Mouse (Mus musculus) liver, embryonic 15.5 days (tissue): Measurements from ENCODE around the gene Bsn. TPM values are rescaled to one million over a fixed set of nuclear protein-coding genes. Genes with fewer than 3 reads are reported as not detected.

Source experiments
- ATAC-seq: fragments of 200-750 bp; cut with Nextera tagmentation; 2 replicates; pipeline ENCODE4 v1.8.0; 2017; ENCODE audit warnings: moderate number of reproducible peaks, mild to moderate bottlenecking, moderate library complexity; ENCODE audit not compliant: insufficient read depth
- H3K27ac ChIP-seq: fragments of 300-500 bp; sonication (generic); replicated peaks from 2 replicates; pipeline ENCODE4 v1.5.1; 2015; ENCODE audit warnings: mild to moderate bottlenecking, inconsistent platforms
- H3K27me3 ChIP-seq: fragments of 300-500 bp; sonication (generic); 2 replicates; pipeline ENCODE4 v1.6.1; 2015; ENCODE audit warnings: mild to moderate bottlenecking, inconsistent platforms
- H3K36me3 ChIP-seq: fragments of 300-500 bp; sonication (generic); replicated peaks from 2 replicates; pipeline ENCODE4 v1.6.1; 2015; ENCODE audit warnings: moderate library complexity, mild to moderate bottlenecking, inconsistent platforms
- H3K4me1 ChIP-seq: fragments of 300-500 bp; sonication (generic); replicated peaks from 2 replicates; pipeline ENCODE4 v1.6.1; 2015; ENCODE audit warnings: inconsistent platforms
- H3K4me2 ChIP-seq: fragments of 300-500 bp; sonication (generic); 2 replicates; pipeline ENCODE4 v1.6.1; 2015; ENCODE audit warnings: moderate library complexity, mild to moderate bottlenecking, inconsistent platforms
- H3K4me3 ChIP-seq: fragments of 300-500 bp; sonication (generic); replicated peaks from 2 replicates; pipeline ENCODE4 v1.5.1; 2015; ENCODE audit warnings: mild to moderate bottlenecking, inconsistent platforms
- H3K9ac ChIP-seq: fragments of 300-500 bp; sonication (generic); 2 replicates; pipeline ENCODE4 v1.6.1; 2015; ENCODE audit warnings: moderate library complexity, mild to moderate bottlenecking, inconsistent platforms
- H3K9me3 ChIP-seq: fragments of 300-500 bp; sonication (generic); replicated peaks from 2 replicates; pipeline ENCODE4 v1.6.1; 2016; ENCODE audit warnings: inconsistent platforms
- WGBS: fragments of 180-500 bp; shearing (Covaris S2); methylation state at CpG from one replicate; pipeline ENCODE4 v1.1.7; 2015; ENCODE audit warnings: mixed read lengths; ENCODE audit not compliant: insufficient replicate concordance; 5-methylcytosine and 5-hydroxymethylcytosine counted together
- polyA plus RNA-seq: library from polyadenylated mRNA; unstranded; fragments of >200 nt; fragmentation: Nextera tagmentation; extraction: Ambion mirVana; gene quantifications from 2 replicates; pipeline ENCODE4 v1.2.1, GENCODE M21; 2015

The Bsn gene
- polyA plus RNA-seq, 1 experiment from 2014 or later: 1.4 TPM

- H3K27me3 ChIP-seq: no peaks in the 10 kb centered on the region
- no peak for ATAC-seq
- no peak overlapping the region for H3K4me3 ChIP-seq
- no peak overlapping the region for H3K27ac ChIP-seq
- 66% methylated on average over 5 of the region's 5 CpGs for WGBS
- no peaks in the 10 kb centered on the region for H3K4me1 ChIP-seq
- no peaks in the 10 kb centered on the region for H3K9me3 ChIP-seq
- no peak overlapping the region for H3K4me2 ChIP-seq
- H3K36me3 ChIP-seq: no peaks in the 10 kb centered on the region
- no peak overlapping the region for H3K9ac ChIP-seq
Observed at GRCm38 (mm10) chr9:108147606-108148005, 42.6 kb downstream of the Bsn start.

DNA sequence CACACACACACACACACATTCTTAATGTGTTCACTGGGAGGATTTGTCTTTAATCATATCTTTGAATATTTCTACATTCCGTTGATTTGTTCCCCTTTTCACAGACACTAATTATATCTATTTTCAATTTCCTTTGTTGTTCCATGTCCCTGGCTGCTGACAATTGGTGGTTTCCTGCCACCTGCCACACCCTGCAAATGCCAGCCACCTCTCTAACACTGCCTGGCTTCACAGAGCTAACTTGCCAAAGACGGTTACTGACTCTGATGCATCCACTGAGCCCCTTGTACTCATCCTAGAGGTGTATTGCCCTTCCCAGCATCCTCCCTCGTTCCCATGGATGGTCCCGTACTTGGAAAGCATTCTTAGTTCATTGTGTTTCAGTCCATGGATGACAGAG lies 43.7 kb downstream of the Bsn start:
- Histone ChIP-seq H3K4me2 (no peak overlapping the region), H3K36me3 (no peaks in the 10 kb centered on the region), H3K4me3 (no peak overlapping the region), H3K27ac (no peak overlapping the region), H3K9ac (no peak overlapping the region), H3K27me3 (no peaks in the 10 kb centered on the region), H3K4me1 (no peaks in the 10 kb centered on the region), H3K9me3 (no peaks in the 10 kb centered on the region)
- WGBS: 41% methylated on average over 4 of the region's 4 CpGs
- no peak for ATAC-seq

- H3K4me2 ChIP-seq: no peak overlapping the region
- no peaks in the 10 kb centered on the region for H3K9me3 ChIP-seq
- H3K9ac ChIP-seq: no peak overlapping the region
- H3K36me3 ChIP-seq: no peaks in the 10 kb centered on the region
- 49% methylated on average over 6 of the region's 6 CpGs for WGBS
- no peak overlapping the region for H3K27ac ChIP-seq
- no peaks in the 10 kb centered on the region for H3K27me3 ChIP-seq
- H3K4me3 ChIP-seq: no peak overlapping the region
- no peaks in the 10 kb centered on the region for H3K4me1 ChIP-seq
- ATAC-seq: no peak
Observed at GRCm38 (mm10) chr9:108145740-108146139, 44.4 kb downstream of the Bsn start.

- WGBS: 60% methylated on average over 17 of the region's 17 CpGs
- Histone ChIP-seq H3K36me3 (no peaks in the 10 kb centered on the region), H3K9ac (no peak overlapping the region), H3K4me3 (no peak overlapping the region), H3K27me3 (no peaks in the 10 kb centered on the region), H3K4me1 (no peaks in the 10 kb centered on the region), H3K4me2 (no peak overlapping the region), H3K9me3 (no peaks in the 10 kb centered on the region), H3K27ac (no peak overlapping the region)
- ATAC-seq: no peak
Observed at GRCm38 (mm10) chr9:108144371-108145270, 45.6 kb downstream of the Bsn start.

- ATAC-seq: no peak
- Histone ChIP-seq H3K4me3 (no peak overlapping the region), H3K9ac (no peak overlapping the region), H3K4me2 (no peak overlapping the region), H3K9me3 (no peaks in the 10 kb centered on the region), H3K27me3 (peaks cover 8% of the 10 kb centered on the region), H3K4me1 (no peaks in the 10 kb centered on the region), H3K27ac (no peak overlapping the region), H3K36me3 (no peaks in the 10 kb centered on the region)
- WGBS: 72% methylated on average over 2 of the region's 2 CpGs
Observed at GRCm38 (mm10) chr9:108143470-108143869, 46.7 kb downstream of the Bsn start.

DNA sequence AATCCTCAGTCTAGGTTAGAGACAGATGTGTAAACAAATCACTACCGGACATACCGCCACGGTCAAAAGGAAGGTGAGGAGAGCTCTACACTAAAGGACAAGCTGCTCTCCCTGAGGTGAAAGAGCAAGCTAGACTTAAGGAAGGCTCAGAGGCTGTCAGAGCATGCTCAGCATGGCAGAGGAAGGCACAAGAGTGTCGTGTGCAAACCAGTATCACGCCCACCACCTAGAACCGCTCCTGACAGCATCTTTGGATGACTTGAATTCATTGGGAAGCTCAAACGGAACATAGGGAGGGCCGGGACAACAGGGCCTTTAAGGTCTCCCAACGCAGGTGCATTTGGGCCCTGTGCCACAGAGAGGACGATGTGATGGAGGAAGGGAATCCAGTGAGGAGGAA lies 48.8 kb downstream of the Bsn start:
- Histone ChIP-seq H3K4me2 (no peak overlapping the region), H3K36me3 (no peaks in the 10 kb centered on the region), H3K4me3 (no peak overlapping the region), H3K9me3 (no peaks in the 10 kb centered on the region), H3K9ac (no peak overlapping the region), H3K27ac (no peak overlapping the region), H3K27me3 (peaks cover 29% of the 10 kb centered on the region), H3K4me1 (no peaks in the 10 kb centered on the region)
- WGBS: 72% methylated on average over 10 of the region's 10 CpGs
- ATAC-seq: no peak

- no peak for ATAC-seq
- H3K4me3 ChIP-seq: no peak overlapping the region
- peaks cover 32% of the 10 kb centered on the region for H3K27me3 ChIP-seq
- no peaks in the 10 kb centered on the region for H3K9me3 ChIP-seq
- no peaks in the 10 kb centered on the region for H3K4me1 ChIP-seq
- WGBS: 62% methylated on average over 7 of the region's 7 CpGs
- no peaks in the 10 kb centered on the region for H3K36me3 ChIP-seq
- no peak overlapping the region for H3K9ac ChIP-seq
- no peak overlapping the region for H3K27ac ChIP-seq
- no peak overlapping the region for H3K4me2 ChIP-seq
Observed at GRCm38 (mm10) chr9:108139963-108140695, 50.1 kb downstream of the Bsn start.

DNA sequence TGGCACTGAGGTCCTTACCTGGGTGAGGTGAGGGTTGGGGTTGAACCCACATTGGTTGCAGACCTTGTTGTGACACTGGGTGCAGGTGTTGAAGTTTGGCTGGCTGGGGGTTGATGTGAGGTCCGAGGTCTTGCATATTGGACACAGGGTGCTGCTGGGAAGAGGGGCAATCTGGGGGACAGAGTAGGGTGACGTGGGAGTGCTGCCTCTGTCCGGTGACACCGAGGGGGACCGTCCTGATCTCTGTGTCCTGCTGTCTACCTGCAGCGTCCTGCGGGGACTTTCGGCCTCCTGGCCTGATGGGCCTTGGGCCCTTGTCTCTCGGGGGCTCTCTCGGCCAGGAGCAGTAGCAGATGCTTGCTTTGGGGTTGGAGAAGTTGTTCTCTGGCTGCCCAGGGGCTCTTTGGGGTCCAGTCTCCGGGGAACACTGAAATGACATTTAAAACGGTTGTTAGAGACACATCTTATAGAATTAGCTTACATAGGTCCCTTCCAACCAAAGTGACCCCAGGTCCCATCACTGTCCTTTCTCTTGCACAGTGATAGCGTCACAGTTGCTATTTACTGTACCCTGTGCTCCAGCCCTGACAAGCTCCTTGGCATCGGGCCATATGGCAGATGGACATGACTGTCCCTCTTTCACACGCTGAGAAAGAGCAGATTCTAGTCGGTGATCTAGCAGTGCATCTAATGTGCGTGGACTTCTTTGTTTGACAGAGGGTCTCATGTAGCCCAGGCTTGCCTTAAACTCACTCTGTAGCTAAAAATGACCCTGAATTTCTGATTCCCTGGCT lies 50.8 kb downstream of the Bsn start:
- no peak overlapping the region for H3K4me3 ChIP-seq
- H3K27me3 ChIP-seq: peaks cover 32% of the 10 kb centered on the region
- H3K9ac ChIP-seq: no peak overlapping the region
- H3K4me2 ChIP-seq: no peak overlapping the region
- WGBS: 68% methylated on average over 17 of the region's 17 CpGs
- no peak for ATAC-seq
- H3K27ac ChIP-seq: no peak overlapping the region
- no peaks in the 10 kb centered on the region for H3K9me3 ChIP-seq
- no peaks in the 10 kb centered on the region for H3K36me3 ChIP-seq
- no peaks in the 10 kb centered on the region for H3K4me1 ChIP-seq

DNA sequence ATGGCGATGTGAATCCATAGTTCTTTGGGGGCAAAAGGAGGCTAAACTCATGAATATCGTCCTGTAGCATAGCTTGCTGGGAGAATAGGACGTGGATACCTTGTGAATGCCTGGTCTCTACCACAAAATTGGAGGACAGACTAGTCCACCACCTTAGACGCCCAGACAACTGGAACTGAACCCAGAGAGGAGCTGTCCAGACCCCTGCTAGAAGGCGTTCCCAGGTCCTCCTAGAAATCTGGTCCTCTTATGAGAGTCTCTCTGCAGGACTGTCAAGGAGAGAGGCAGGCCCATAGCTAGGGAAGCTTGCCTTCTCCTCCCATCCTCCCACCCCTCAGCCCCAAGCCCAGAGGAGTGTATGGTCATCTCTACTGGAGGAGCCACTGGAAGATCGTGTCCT lies 52.1 kb downstream of the Bsn start:
- Histone ChIP-seq H3K4me3 (no peak overlapping the region), H3K27me3 (peaks cover 32% of the 10 kb centered on the region)
- WGBS: 54% methylated on average over 6 of the region's 6 CpGs

DNA sequence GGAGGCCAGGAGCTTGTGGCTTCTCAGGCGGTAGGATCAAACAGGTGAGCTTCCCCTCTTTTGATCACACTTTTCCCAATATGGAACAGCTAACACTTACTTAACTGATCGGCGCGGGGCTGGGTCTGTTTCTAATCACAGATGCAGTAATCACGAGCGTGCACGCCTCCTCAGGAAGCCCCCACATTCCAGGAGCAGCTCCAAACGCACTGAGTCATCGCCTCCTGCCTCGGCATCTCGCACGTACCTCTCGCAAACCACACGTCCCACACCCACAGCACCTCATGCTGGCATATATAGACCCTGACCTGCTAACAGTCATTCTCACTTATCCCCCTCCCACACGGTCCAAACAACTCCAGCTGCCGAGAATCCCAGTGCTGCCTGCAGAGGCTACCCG lies 52.7 kb downstream of the Bsn start:
- H3K9me3 ChIP-seq: no peaks in the 10 kb centered on the region
- peaks cover 32% of the 10 kb centered on the region for H3K27me3 ChIP-seq
- no peak overlapping the region for H3K4me3 ChIP-seq
- no peak overlapping the region for H3K9ac ChIP-seq
- no peak for ATAC-seq
- 24% methylated on average over 17 of the region's 17 CpGs for WGBS
- no peak overlapping the region for H3K27ac ChIP-seq
- no peaks in the 10 kb centered on the region for H3K36me3 ChIP-seq
- H3K4me2 ChIP-seq: no peak overlapping the region
- H3K4me1 ChIP-seq: no peaks in the 10 kb centered on the region

More for the DNA sequence above, 52.1 kb downstream of the Bsn start:
- no peaks in the 10 kb centered on the region for H3K36me3 ChIP-seq
- no peaks in the 10 kb centered on the region for H3K4me1 ChIP-seq
- H3K9ac ChIP-seq: no peak overlapping the region
- H3K4me2 ChIP-seq: no peak overlapping the region
- no peaks in the 10 kb centered on the region for H3K9me3 ChIP-seq
- ATAC-seq: no peak
- no peak overlapping the region for H3K27ac ChIP-seq

- H3K4me1 ChIP-seq: no peaks in the 10 kb centered on the region
- no peaks in the 10 kb centered on the region for H3K36me3 ChIP-seq
- no peak overlapping the region for H3K4me2 ChIP-seq
- ATAC-seq: no peak
- no peak overlapping the region for H3K27ac ChIP-seq
- H3K9ac ChIP-seq: no peak overlapping the region
- H3K27me3 ChIP-seq: peaks cover 32% of the 10 kb centered on the region
- WGBS: 58% methylated on average over 6 of the region's 6 CpGs
- H3K4me3 ChIP-seq: no peak overlapping the region
- no peaks in the 10 kb centered on the region for H3K9me3 ChIP-seq
Observed at GRCm38 (mm10) chr9:108136930-108137462, 53.2 kb downstream of the Bsn start.
